Mouse (Mus musculus): ENCODE results near the gene Rims3. TPM values are rescaled to one million over a fixed set of nuclear protein-coding genes. Genes with fewer than 3 reads are reported as not detected.

The Rims3 gene
- polyA plus RNA-seq, 1 experiment from 2014 or later: 18.8 TPM

DNA sequence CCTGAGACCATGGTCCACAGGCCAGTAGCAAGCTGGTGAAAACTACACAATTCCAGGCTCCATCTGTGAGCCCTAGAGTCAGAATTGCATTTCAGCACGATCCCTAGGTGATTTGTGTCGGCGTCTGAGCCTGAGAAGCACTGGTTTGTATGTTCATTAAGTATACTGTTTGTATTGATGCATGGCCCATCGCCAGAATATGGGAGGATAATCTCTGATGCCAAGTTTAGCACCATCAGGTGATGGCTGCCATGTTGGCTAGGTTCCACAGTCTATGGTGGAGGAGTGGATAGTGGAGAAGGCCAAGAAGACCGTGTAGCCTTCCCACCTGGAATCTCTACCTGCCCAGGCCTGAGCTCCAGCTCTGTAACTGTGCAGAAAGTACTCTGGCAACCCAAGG, 13.6 kb downstream of the Rims3 start:
- no peak overlapping the region for H3K27ac ChIP-seq (ENCODE audit: low read depth, low read length)
- H3K4me3 ChIP-seq (ENCODE audit: low read depth, low read length): no peak overlapping the region
- no peak overlapping the region for H3K9ac ChIP-seq (replicated peaks; ENCODE audit: low read depth, low read length)
- H3K4me1 ChIP-seq (ENCODE audit: control insufficient read depth, insufficient read depth, low read length): no peaks in the 10 kb centered on the region
- 76% methylated on average over 5 of the region's 5 CpGs for WGBS
- no peaks in the 10 kb centered on the region for H3K36me3 ChIP-seq (ENCODE audit: control insufficient read depth, insufficient read depth, low read length)
- no peak for ATAC-seq (ENCODE audit: low read depth)
- no peaks in the 10 kb centered on the region for H3K27me3 ChIP-seq (ENCODE audit: control insufficient read depth, insufficient read depth, low read length)
- H3K4me2 ChIP-seq (ENCODE audit: low read depth, low read length): no peak overlapping the region
- no peaks in the 10 kb centered on the region for H3K9me3 ChIP-seq (ENCODE audit: control insufficient read depth, low read length)

DNA sequence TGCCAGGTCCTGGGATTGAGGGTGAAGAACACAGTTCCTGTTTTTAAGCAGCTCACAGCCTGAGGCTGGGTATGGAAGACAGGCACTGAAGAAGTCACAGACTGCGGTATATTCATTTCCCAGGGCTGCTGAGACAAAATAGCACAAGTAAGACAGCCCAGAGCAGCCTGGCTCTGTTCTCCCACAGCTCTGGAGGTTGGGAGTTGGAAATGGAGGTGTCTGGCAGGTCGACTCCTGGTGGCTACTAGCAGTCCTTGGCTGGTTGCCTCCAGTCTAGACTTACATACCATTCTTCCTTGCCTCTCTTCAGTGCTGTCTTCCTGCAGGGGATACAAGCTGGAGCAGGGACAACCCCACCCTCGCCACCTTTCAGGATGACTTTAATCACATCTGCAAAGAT, 14.4 kb downstream of the Rims3 start:
- Histone ChIP-seq H3K4me3 (ENCODE audit: low read depth, low read length) (no peak overlapping the region), H3K27me3 (ENCODE audit: control insufficient read depth, insufficient read depth, low read length) (no peaks in the 10 kb centered on the region), H3K4me2 (ENCODE audit: low read depth, low read length) (no peak overlapping the region), H3K4me1 (ENCODE audit: control insufficient read depth, insufficient read depth, low read length) (no peaks in the 10 kb centered on the region), H3K9me3 (ENCODE audit: control insufficient read depth, low read length) (no peaks in the 10 kb centered on the region), H3K27ac (ENCODE audit: low read depth, low read length) (no peak overlapping the region), H3K36me3 (ENCODE audit: control insufficient read depth, insufficient read depth, low read length) (no peaks in the 10 kb centered on the region), H3K9ac (replicated peaks; ENCODE audit: low read depth, low read length) (no peak overlapping the region)
- WGBS: 74% methylated on average over 3 of the region's 3 CpGs
- no peak for ATAC-seq (ENCODE audit: low read depth)

DNA sequence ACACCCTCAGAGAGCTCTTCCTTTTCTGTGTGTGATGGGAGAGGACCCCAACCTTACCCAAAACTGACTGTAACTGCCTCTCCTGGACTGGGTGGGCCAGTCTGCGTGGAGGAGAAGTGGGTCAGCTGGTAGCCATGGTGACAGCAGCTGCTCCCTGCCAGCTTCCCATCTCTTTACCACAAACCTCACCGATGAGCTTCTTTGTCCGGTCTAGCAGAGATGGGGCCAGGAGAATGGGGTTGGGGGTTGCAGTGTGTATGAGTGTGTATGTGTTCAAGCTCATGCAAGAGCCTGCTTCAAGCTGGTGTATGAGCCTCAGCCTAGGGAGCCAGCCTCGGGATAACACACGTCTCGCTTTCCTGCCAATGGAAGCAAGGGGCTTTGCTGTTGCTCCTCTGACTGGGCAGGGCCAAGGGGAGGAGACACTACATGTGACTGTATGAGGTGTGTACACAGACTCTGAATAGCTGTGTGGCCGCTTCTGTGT, 15.7 kb downstream of the Rims3 start:
- no peaks in the 10 kb centered on the region for H3K9me3 ChIP-seq (ENCODE audit: control insufficient read depth, low read length)
- no peaks in the 10 kb centered on the region for H3K4me1 ChIP-seq (ENCODE audit: control insufficient read depth, insufficient read depth, low read length)
- H3K9ac ChIP-seq (replicated peaks; ENCODE audit: low read depth, low read length): no peak overlapping the region
- no peak overlapping the region for H3K27ac ChIP-seq (ENCODE audit: low read depth, low read length)
- H3K4me3 ChIP-seq (ENCODE audit: low read depth, low read length): no peak overlapping the region
- H3K27me3 ChIP-seq (ENCODE audit: control insufficient read depth, insufficient read depth, low read length): no peaks in the 10 kb centered on the region
- H3K36me3 ChIP-seq (ENCODE audit: control insufficient read depth, insufficient read depth, low read length): no peaks in the 10 kb centered on the region
- peak; percentile 54 for ATAC-seq (ENCODE audit: low read depth)
- 47% methylated on average over 7 of the region's 7 CpGs for WGBS
- H3K4me2 ChIP-seq (ENCODE audit: low read depth, low read length): no peak overlapping the region

DNA sequence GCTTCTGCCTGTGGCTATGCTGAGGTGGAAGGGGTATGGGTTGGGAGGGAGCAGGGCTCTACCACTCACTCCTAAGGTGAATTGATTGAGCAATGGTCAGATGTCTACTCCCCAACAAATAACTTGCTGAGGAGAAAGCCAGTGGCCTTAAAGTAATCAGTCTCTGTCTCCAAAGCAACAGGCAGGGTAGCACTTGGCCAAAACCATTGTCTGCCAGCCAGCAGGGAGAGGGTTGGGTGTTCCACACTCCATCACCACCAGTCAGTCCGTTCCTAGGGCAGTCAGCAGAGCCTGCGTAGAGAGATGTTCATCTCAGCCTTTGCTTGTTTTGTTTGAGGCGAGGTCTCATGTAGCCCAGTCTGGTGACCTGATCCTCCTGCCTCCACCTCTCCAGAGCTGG, 21.3 kb downstream of the Rims3 start:
- WGBS: 51% methylated on average over 3 of the region's 3 CpGs
- ATAC-seq (ENCODE audit: low read depth): no peak
- Histone ChIP-seq H3K4me3 (ENCODE audit: low read depth, low read length) (no peak overlapping the region), H3K27ac (ENCODE audit: low read depth, low read length) (no peak overlapping the region), H3K4me2 (ENCODE audit: low read depth, low read length) (no peak overlapping the region), H3K9ac (replicated peaks; ENCODE audit: low read depth, low read length) (no peak overlapping the region), H3K36me3 (ENCODE audit: control insufficient read depth, insufficient read depth, low read length) (no peaks in the 10 kb centered on the region), H3K4me1 (ENCODE audit: control insufficient read depth, insufficient read depth, low read length) (no peaks in the 10 kb centered on the region), H3K27me3 (ENCODE audit: control insufficient read depth, insufficient read depth, low read length) (no peaks in the 10 kb centered on the region), H3K9me3 (ENCODE audit: control insufficient read depth, low read length) (no peaks in the 10 kb centered on the region)

DNA sequence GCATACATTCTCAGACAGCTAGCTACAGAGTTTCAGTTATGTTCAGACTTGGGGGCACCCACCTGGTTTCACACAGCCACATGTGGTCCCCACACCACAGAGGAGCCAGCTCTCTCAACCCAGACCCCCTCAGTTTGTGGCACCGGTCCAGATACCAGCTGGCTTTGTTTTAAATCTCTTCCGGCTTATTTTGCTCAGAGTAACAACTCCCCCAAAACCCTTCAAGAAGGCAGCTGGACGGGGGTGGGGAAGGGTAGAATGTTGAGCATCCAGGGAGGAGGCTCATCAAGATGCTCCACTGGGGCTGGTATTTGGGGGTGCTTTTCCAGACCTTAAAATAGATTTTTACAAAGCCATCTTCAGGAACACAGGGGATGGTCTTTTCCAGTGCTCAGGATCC, 24.1 kb downstream of the Rims3 start:
- no peak overlapping the region for H3K4me2 ChIP-seq (ENCODE audit: low read depth, low read length)
- no peaks in the 10 kb centered on the region for H3K27me3 ChIP-seq (ENCODE audit: control insufficient read depth, insufficient read depth, low read length)
- no peaks in the 10 kb centered on the region for H3K36me3 ChIP-seq (ENCODE audit: control insufficient read depth, insufficient read depth, low read length)
- no peak overlapping the region for H3K27ac ChIP-seq (ENCODE audit: low read depth, low read length)
- peaks cover 9% of the 10 kb centered on the region for H3K4me1 ChIP-seq (ENCODE audit: control insufficient read depth, insufficient read depth, low read length)
- no peak overlapping the region for H3K4me3 ChIP-seq (ENCODE audit: low read depth, low read length)
- no peaks in the 10 kb centered on the region for H3K9me3 ChIP-seq (ENCODE audit: control insufficient read depth, low read length)
- H3K9ac ChIP-seq (replicated peaks; ENCODE audit: low read depth, low read length): no peak overlapping the region
- no peak for ATAC-seq (ENCODE audit: low read depth)
- 68% methylated on average over 3 of the region's 3 CpGs for WGBS

DNA sequence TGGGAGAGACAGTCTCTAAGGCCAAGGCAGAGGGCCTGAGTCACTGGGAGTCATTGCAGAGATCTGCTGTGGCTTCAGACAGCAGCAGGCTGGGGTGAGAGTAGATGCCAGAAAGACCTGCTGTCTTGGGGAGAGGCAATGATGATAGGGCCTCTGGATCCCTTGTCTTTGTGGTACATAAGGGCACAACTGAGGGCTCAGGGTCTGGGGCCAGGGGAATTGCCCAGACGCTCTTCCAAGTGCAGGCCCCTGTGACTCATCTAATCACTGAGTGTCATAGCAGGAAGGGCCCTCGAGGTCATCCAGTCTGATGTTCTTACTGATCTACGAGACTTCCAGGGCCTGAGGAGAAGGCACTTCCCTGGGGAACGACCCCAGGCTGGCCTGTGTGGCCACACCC, 24.8 kb downstream of the Rims3 start:
- no peaks in the 10 kb centered on the region for H3K36me3 ChIP-seq (ENCODE audit: control insufficient read depth, insufficient read depth, low read length)

DNA sequence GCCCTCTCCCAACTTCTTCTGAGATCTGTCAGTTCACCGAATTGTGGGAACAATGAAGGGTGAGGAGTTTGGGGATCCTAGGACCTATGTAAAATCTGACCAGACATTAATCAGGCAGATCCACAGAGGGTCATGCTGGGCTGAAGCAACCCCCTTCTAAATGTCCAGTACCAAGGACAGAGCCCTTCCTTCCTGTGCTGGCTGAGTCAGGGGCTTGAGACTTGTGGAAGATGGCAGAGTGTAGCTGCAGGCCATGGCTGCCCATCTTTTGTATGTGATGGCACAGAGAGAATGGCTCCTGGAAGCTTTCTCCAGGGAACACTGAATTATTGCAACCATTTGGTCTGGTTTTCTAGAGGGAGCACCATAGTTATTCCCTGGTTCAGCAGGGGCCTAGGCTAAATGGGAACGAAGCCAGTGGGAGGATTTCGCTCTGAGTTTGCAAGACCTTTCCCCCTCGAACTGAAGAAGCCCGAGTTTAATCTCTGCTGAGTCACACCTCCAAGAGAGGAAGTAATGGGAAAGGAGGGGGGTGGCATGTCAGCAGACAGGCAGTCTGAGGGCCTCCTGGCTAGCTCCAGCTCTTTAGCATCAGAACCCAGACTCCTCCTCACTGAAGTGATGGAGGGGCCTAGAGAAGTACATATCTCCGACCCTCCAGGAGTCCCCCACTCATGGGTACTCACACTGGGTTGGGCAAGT, 26.3 kb downstream of the Rims3 start:
- no peaks in the 10 kb centered on the region for H3K9me3 ChIP-seq (ENCODE audit: control insufficient read depth, low read length)
- H3K4me3 ChIP-seq (ENCODE audit: low read depth, low read length): no peak overlapping the region
- no peaks in the 10 kb centered on the region for H3K27me3 ChIP-seq (ENCODE audit: control insufficient read depth, insufficient read depth, low read length)
- H3K36me3 ChIP-seq (ENCODE audit: control insufficient read depth, insufficient read depth, low read length): no peaks in the 10 kb centered on the region
- H3K9ac ChIP-seq (replicated peaks; ENCODE audit: low read depth, low read length): no peak overlapping the region
- WGBS: 57% methylated on average over 6 of the region's 6 CpGs
- peaks cover 9% of the 10 kb centered on the region for H3K4me1 ChIP-seq (ENCODE audit: control insufficient read depth, insufficient read depth, low read length)
- ATAC-seq (ENCODE audit: low read depth): no peak
- no peak overlapping the region for H3K27ac ChIP-seq (ENCODE audit: low read depth, low read length)
- no peak overlapping the region for H3K4me2 ChIP-seq (ENCODE audit: low read depth, low read length)

More for the DNA sequence above, 24.8 kb downstream of the Rims3 start:
- 34% methylated on average over 4 of the region's 4 CpGs for WGBS
- Histone ChIP-seq H3K27me3 (ENCODE audit: control insufficient read depth, insufficient read depth, low read length) (no peaks in the 10 kb centered on the region), H3K27ac (ENCODE audit: low read depth, low read length) (no peak overlapping the region), H3K4me3 (ENCODE audit: low read depth, low read length) (no peak overlapping the region), H3K9ac (replicated peaks; ENCODE audit: low read depth, low read length) (no peak overlapping the region), H3K4me1 (ENCODE audit: control insufficient read depth, insufficient read depth, low read length) (peaks cover 9% of the 10 kb centered on the region), H3K4me2 (ENCODE audit: low read depth, low read length) (no peak overlapping the region), H3K9me3 (ENCODE audit: control insufficient read depth, low read length) (no peaks in the 10 kb centered on the region)
- ATAC-seq (ENCODE audit: low read depth): no peak

DNA sequence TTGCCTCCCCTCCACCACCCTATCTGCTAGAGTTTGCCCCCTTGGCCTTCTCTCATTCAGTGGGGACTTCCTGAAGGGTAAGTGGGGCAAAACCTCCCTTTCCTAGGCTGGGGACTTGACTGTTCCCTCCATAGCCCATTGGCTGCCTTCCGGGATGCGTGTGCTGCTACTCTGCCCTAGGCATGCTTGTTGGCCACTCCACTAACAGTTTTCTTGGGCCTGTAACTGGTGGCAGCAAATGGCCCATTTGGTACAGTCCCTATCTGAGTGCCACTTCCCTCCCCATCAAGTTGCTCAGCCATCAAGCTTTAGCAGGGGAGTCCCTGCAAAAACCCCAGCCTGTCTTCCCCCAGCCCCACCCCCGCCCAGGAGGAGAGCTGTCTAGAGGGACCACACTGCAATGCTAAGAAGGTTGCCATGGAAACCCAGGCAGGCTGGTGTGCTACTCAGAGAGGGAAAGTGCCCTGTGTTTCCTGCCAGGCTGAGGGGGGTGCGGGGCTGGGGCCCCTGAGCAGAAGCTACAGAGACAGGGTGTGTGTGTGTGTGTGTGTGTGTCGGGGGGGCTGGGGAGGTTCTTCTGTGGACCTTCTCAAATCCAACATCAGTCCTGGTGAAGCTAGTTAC, 27.5 kb downstream of the Rims3 start:
- peaks cover 9% of the 10 kb centered on the region for H3K4me1 ChIP-seq (ENCODE audit: control insufficient read depth, insufficient read depth, low read length)
- no peak overlapping the region for H3K4me3 ChIP-seq (ENCODE audit: low read depth, low read length)
- H3K9ac ChIP-seq (replicated peaks; ENCODE audit: low read depth, low read length): no peak overlapping the region
- 33% methylated on average over 5 of the region's 5 CpGs for WGBS
- H3K4me2 ChIP-seq (ENCODE audit: low read depth, low read length): no peak overlapping the region
- no peaks in the 10 kb centered on the region for H3K9me3 ChIP-seq (ENCODE audit: control insufficient read depth, low read length)
- no peaks in the 10 kb centered on the region for H3K36me3 ChIP-seq (ENCODE audit: control insufficient read depth, insufficient read depth, low read length)
- H3K27ac ChIP-seq (ENCODE audit: low read depth, low read length): no peak overlapping the region
- peak; percentile 90 for ATAC-seq (ENCODE audit: low read depth)
- no peaks in the 10 kb centered on the region for H3K27me3 ChIP-seq (ENCODE audit: control insufficient read depth, insufficient read depth, low read length)

DNA sequence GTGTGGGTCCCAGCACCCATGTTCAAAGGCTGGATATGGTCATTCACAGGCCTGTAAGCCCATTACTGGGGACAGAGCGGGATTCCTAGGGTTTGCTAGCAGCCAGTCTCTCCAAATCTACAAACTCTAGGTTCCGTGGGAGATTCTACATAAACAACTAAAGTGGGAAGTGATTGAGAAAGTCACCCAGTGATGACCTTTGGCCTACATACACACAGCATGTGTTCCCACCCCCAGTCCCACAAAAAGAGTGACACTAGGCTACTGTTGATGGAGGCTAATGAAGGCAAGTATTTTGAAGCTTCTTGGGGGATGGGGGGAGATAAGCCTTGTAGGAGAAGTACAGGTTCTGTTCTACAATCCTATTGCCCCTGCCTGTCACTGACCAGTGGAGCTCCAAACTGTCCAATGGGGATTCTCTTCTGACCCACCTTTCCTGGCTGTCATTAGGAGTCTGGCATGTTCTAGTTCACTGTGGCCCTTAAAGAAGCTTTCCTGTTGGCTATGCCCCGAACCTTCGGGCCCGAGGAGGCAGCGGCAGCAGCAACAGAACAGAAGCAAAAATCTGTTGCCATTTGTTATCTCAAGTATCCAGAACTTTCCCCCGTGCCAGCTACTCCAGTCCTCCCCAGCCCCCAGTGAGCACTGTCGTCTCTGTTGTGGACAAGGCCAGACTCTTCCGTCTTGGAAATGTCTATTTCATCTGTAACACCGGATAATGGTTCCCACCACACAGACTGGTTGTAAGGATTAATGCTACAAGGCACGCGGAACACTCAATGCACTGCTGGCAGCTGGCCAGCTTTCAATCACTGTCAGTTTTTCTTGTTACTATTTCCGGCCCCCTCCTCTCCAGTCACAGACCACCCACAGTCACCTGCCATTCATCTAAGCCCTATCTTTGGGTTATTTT, 30.8 kb downstream of the Rims3 start:
- Histone ChIP-seq H3K9ac (replicated peaks; ENCODE audit: low read depth, low read length) (no peak overlapping the region), H3K27ac (ENCODE audit: low read depth, low read length) (no peak overlapping the region), H3K9me3 (ENCODE audit: control insufficient read depth, low read length) (no peaks in the 10 kb centered on the region), H3K4me2 (ENCODE audit: low read depth, low read length) (no peak overlapping the region), H3K4me3 (ENCODE audit: low read depth, low read length) (no peak overlapping the region), H3K27me3 (ENCODE audit: control insufficient read depth, insufficient read depth, low read length) (no peaks in the 10 kb centered on the region), H3K4me1 (ENCODE audit: control insufficient read depth, insufficient read depth, low read length) (peaks cover 9% of the 10 kb centered on the region), H3K36me3 (ENCODE audit: control insufficient read depth, insufficient read depth, low read length) (no peaks in the 10 kb centered on the region)
- no peak for ATAC-seq (ENCODE audit: low read depth)
- WGBS: 38% methylated on average over 13 of the region's 13 CpGs

Data from neural tube, embryonic 14.5 days (tissue).